Mouse (Mus musculus) adrenal gland, adult (tissue): ENCODE data around the gene Crtap.

Experiments
- DNase-seq, 2 experiments: peaks; one replicate each; pipeline ENCODE4 v3.0.0; 2022 to 2023; ENCODE audit warnings: low spot score in 1 of 2; ENCODE audit not compliant: inconsistent age in 2 of 2

Crtap gene

DNA sequence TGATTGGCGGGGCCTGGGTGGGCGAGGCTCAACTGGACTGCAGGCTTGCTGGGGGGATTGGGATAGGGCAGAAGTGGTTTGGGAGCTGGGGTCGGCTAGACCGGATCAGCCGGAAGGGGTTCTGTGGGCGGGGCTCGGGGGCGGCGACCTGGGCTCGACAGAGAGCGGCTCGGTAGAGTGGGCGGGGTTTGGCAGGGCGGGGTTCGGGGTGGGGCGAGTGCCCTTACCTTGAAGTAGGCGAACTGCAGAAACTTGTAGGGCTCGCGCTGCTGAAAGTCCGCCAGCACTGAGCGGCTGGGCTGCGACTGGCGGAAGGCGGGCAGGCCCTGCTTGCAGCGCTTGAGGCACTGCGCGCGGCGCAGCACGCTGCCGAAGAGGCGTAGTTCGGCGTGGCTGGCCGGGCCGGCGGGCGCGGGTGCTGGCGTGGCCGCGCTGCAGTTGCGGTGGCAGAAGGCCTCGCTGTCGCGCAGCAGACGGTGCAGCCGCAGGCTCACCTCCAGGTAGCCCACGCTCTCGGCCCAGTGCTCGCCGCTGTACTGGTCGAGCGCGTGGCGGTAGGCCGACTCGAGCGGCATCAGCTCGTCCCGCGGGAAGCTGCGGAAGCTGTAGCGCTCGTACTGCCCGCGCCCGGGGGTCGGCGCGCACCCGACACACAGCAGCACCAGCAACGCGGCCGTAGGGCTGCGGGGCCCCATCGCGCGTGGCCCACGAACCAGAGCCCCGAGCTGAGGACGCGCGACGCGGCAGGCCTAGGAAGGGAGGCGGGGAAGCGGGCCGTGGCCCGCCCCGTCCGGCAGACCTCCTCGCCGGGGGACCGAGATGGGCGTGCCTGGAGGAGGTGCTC is at the start of gene Crtap:
TSS of gene Crtap (minus strand) at position 771 of the 844 bp plus-strand sequence.
- DNase-seq, result peak; percentile 85 to 91

DNA sequence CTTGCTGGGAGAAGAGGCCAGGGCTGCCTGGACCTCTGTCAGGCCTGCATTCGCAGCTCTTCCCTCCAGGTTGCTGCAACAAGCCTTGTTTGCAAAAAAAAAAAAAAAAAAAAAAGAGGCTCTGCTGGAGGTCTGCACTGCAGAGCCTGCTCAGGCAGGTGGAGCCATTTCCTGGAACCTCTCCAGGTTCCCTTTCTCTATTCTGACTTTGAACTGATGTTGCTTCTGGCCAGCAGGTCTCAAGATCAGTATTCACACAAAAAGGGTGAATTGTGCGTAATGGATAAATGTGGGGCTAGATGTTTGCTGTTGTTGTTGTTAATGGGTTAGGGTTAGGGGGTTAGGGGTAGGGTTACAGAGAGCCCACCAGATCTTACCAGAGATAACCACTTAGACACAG is 45.2 kb upstream of the Crtap start:
- no peak for DNase-seq

DNA sequence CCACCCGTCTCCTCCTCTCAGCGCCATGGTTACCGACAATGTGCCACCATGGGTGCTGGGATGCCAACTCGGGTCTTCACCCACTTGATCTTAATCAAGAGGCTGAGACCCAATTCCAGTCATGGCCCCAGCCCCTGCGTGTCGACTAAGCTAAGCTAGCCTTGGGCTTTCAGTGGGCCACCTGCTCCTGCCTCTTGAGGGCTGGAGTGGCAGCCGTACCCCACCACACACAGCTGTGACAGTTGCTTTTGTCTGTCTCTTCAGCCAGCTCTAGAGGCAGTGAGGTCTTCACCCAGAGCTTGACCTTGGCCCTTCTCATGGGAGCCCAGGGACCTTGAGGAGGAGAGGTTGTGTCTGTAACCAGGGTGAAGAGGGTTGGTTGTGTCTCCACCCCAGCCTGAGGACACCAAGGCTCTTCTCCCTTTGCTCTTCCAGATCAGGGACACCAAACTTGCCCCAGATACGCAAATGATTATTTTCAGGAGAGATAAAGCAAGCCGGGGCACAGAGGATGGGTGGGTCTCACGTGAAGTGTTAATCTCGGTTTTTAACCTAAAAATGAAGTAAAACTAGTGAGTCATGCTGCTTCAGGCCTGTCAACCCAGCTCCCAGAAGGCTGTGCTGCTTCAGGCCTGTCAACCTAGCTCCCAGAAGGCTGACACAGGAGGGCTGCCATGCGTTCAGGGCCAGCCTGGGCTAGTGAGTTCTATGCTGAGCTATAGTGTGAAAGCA is 37.8 kb upstream of the Crtap start:
- DNase-seq, result no peak

DNA sequence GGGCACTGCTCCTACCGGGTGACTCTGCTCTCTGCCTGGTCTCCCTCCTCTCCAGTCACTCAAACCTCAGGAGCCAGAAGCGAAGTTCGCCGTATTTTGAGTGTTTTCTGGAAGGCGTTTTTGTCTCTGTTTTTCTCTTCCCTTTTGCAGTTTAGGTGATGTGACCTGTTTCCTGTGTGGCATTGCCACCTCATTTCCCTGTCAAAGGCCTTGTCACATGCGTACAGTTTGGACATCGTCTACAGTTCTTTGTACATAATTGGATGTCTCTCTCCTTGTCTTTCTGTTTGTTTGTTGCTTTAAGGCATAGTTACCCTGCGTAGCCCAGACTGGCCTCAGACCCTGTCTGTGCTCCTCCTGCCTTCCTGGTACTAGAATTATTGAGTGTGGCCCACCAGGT is 37.0 kb upstream of the Crtap start:
- no peak for DNase-seq

DNA sequence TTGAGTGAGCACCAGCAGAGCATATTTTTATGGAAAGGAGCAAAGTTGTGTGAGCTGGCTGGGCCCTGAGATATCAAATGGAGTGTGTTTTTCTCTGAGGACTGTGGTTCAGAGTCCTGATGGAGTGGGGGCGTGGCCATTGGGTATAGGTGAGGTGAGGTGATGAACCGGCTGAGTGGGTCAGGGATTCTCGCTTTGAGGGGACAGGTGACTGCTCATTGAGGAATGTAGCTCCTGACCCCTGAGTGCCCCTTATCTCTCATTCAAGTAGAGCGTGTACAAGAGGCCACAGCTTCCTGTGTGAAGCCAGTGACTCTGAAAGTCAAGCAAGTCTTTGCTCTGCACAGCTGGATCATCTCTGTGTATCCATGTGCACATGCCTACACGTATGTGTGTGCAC is 35.7 kb upstream of the Crtap start:
- no peak for DNase-seq

DNA sequence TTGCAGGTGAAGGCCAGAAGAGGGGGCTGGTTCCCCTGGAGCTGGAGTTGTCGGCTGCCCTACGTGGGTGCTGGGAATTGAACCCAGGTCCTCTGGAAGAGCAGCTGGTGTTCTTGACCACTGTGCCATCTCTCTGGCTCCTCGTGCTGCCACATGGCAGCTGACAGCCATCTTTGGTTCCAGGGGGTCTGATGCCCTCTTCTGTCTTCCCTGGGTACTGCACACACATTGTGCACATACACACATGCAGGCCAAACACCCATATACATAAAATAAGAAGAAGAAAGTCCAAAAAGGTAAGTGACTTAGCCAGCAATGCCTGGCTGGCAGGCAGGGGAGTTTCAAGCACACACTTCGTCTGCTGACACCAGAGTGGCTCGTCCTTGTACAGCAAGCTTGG is 35.1 kb upstream of the Crtap start:
- DNase-seq, result no peak

DNA sequence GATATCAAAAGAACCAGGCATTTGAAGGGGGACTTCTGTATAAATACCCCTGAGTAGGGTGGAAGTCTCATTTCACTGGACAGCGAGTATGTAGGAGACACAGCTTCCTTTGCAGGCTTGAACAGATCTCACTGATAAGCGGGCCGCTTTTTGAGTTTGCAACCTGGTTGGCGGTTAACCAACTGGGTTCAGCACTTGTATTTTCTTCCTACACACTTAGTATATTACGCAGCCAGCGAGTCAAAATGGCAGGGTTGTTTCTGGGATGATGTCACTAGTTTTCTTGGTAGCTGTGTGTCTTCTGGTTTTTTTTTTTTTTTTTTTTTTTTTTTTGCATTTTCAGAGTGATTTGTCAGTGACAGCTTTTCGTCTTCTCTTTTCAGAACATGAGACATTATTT is 31.3 kb upstream of the Crtap start:
- DNase-seq, result no peak

DNA sequence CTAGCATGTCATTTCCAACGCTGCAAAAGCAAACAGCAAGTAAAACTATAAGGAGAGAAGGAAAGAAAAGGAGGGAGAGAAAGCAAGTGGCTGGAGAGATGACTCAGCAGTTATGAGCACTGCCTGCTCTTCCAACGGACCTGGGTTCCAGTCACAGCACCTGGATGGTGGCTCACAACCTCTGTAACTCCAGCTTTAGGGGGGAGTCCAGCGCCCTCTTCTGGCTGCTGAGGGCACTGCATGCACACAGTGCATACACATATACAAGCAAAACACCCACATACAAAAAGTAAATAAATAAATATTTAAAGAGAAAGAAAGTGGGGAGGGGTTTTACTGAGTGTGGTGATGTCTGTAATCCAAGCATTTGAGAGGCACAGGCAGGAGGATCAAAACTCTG is 30.6 kb upstream of the Crtap start:
- no peak for DNase-seq

DNA sequence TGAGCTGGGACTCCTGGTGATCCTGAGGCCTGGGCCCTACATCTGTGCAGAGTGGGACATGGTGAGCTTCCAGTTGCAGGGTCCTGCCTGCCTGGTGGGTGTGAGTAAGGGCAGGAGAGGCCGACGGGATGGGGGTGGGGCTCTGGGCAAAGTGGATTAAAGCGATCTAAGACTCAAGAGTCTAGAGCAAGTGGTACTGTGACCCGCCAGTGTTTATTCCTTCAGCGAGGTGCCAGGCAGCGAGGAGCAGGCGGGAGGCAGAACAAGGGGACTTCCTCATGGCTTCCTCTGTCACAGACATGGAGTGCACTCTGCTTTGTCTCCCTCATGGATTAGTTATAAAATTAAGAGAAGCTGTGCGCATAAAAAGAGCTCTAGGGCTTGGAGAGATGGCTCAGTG is 30.0 kb upstream of the Crtap start:
- DNase-seq, result no peak

DNA sequence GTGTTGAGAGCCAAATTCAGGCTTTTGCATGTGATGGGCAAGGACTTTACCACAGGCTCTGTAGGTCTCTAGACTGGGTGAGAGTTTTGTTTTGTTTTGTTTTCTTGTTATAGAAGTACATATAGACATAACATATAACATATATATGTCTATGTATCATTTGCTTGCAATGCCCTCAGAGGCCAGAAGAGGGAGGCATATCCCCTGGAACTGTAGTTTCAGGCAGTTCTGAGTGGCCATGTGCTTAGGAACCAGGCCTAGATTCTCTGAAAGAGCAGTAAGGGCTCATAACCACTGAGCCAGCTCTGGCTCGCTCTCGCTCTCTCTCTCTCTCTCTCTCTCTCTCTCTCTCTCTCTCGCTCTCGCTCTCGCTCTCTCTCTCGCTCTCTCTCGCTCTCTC is 27.7 kb upstream of the Crtap start:
- peak in 1 of 2 experiments; percentile 70 for DNase-seq

DNA sequence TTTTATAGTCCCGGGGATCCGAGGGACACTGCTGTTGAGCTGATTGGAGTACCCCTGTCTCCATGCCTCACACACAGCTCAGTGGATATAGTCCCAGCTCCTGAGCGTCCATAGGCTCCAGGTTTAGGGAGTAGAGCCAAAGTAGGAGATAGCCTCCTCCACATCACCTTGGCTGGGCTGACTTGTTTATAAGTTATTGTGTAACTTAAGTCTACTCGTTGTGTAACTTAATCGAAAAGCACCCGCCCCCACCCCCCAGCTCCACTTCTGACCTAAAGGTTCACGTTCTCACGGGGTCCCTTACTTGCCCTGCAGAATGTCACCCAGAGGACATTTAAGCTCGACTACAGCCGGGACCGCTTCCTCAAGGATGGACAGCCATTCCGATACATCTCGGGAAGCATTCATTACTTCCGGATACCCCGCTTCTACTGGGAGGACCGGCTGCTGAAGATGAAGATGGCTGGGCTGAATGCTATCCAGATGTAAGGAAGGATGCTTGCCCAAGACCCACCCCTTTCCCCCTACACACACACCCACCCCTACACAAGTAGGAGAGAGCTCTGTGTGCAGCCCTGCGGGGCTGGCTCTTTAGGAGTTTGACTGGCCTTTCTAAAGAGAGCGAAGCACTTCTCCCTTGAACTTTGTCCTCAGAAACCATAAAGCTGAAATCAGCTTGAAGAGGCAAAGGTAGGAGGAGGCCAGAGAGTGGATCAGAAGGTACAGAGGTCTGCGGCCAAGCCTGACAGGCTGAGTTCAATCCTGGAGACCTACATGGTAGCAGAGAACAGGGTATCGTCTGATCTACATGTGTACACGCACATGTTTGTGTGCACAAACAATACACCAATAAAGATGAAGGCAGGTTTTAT is 26.4 kb upstream of the Crtap start:
- no peak for DNase-seq

DNA sequence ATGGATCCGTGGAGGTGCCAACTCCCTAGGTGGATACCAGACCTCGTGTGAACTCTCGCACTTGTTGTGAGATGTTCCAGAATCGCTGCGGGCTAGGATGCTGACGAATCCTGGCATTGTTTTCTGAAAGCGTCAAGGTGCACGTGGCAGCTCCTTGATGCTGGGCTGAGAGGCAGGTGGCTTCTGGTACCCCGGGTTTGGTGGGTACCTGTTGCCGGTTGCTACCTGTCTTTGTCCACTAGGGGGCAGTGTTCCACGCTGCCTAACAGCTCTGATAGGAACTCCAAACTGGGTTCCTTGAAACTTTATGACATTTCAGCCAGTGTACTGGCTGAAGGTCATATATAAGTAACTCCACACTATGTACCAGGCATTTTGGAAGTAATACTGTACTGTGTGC is 25.2 kb upstream of the Crtap start:
- peak; percentile 31 to 72 for DNase-seq

DNA sequence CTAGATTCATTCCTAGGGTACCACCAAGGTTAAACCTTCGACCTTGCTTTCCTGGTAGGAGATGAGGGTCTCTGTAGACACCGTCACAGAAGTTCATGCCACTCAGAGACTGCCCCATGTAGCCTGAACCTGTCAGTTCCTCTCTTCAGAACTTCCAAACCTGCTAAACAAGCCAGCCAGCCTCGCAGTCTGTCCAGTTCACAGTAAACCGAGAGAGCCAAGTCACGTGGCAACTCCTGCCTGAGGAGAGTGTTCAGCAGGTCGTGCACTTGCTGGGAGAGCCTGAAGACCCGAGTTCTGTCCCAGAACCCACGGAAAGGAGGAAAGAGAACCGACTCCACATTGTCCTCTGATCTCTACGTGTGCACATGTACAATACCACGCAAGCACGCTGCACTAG is 23.4 kb upstream of the Crtap start:
- no peak for DNase-seq

DNA sequence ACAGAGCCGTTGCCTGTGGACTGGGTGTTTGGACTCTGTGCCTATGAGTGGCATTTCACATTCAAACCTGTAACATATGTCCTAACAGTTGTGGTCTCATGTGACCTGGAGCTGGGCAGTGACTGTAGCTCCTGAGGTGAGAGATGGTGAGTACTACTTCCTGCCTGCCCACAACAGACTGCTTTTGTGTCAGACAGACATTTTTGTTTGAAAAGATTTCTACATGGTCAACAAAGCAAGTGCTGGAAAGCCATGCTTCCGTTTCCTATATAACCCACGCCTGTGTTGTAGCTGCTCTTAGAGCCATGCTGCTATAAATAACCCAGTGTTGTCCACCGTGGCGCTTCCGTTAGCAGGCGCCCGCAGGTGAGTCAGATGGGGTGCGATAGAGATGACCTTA is 21.9 kb upstream of the Crtap start:
- DNase-seq, result no peak

DNA sequence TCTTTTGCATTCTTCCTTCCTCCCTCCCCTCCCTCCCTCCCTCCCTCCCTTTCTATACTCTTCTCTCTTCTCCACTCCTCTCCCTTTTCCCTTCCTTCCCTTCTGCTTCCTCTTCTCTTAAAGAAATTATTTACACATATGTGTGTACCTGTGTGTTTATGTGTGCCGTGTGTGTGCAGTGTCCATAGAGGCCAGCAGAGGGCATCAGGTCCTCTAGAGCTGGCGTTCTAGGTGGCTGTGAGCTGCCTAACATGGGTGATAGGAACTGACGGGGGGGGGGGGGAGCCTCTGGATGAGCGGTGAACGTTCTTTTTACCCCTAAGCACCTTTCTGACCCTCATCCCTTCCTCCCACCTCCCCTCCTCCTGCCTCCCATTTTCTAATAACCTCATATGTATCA is 20.8 kb upstream of the Crtap start:
- no peak for DNase-seq

DNA sequence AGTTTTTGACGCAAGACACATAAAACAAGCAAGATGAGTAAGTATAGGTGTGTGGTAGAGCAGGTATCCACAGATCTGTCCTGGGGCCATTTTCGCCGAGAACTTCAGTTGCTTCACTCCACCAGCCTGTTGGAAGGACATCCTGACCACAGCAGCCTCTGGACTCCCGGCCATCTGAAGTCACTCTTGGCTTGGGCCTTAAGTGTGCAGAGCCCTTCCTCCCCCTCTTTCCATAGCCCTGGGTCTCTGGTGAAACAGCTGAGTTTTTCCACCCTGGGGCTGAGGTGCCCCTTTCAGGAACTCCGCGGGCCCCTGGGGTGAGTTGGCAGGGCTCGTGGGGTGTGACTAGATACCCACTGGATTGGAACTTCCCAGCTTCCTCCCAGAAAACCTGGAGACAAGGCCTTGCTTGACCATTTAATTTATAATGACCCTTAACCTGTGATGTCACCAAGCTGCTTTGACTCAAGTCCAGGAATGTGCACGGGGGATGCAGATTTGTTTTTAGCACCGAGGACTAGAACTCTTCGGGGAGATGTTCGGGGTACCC is 19.9 kb upstream of the Crtap start:
- DNase-seq, result no peak

DNA sequence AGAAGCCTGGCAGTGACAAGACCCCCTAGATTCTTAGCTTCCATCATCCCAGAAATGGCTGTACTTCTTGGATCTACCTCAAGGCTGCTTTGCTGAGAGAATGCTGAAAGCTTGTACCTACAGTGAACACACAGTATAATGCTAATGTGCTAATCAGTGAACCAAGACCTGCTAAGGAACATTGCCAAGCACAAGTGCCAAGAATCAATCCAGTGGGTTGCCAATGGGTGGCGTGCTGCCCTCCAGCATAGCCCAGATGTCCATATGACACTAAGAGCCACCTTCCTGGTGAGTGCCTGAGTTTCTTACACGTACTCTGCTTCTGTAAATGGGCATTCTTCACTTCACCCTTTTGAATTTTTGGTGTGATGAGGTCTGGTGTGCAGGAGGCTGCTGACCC is 17.2 kb upstream of the Crtap start:
- DNase-seq, result no peak

DNA sequence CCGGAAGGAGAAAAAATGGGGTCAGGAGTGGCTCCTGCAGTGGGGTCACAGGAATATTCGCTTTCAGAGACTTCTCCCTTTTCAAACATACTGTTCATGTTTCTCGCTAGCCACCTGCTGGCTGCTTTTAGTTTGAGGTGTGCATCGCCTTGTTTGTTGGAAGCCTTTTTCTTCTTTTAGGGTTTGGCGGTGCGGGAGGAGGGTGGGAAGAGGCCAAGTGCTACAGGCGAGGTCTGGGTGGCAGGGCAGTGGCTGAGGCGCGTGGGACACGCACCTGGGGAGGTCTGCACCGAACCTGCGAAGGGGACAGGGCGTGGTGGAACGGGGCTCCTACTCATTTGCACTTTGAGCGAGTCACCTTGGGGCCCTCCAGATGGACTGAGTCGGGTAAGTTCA is 11.2 kb upstream of the Crtap start:
- no peak for DNase-seq

DNA sequence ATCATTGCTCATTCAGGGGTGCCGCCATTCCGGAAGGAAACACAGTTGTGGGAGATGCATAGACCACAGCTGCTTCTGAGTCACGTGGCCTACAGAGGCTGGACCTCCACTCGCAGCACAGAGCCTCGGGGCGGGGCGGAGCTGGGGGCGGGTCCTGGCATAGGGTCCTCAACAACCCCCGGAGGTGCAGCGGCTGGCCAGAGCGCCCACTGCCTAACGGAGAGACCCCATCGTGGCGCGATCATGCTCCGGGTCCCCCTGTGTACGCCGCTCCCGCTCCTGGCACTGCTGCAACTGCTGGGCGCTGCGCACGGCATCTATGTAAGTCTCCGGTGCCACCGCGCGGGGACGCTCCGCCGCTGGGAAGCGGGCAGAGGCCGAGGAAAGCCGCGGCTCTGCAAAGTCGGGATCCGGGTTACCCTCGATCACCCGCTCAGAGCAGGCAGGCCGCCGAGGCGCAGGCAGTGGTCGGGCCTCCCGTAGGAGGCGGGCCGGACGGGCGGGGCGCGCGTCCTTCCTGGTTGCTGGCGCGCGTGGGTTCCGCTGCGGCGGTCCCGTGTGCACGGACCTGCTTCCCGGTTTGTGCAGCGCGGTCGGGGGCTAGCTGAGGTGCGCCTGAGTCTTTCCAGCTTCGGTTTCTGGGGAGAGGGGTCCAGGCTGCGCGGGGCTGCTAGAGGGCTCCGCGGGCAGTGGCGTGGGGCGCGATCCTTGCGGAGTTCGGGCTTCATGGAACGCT is 10.6 kb upstream of the Crtap start, which contains the start of the genes Glb1 and Tmppe:
TSS of gene Glb1 (plus strand) at position 128 of the 736 bp plus-strand sequence.
TSS of gene Tmppe (plus strand) at position 157 of the 736 bp plus-strand sequence.
- peak; percentile 88 to 95 for DNase-seq

DNA sequence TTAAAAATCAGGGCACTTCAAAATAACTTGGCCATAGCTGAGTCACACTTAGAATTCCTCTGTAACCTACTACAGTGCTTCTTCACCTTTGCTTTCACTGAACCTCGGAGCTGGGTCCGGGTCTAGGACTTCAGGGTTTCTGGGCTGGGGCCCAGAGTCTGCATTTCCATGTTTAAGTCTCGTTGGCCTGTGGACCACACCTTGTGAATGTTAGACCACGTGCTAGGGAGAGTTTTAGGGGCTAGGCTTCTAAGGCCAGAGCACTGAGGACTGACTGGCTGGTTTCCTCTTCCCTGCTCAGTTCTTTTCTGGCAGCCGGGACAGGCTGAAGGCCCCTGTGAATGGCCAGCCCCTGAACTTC is 10.1 kb upstream of the Crtap start:
- DNase-seq, result no peak

DNA sequence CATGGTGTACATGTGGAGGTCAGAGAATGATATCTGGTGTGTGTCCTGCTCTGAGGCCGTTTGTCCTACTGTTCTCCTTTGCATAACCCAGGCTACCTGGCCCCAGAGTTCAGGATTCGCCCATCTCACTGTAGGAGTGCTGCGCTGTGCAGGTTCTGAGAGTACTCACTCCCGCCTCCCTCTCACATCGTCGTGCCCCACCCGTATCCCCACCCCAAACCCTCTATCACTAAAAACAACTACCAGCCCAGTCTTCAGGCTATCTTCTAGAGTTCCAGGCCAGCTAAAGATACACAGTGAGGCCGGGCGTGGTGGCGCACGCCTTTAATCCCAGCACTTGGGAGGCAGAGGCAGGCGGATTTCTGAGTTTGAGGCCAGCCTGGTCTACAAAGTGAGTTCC is 9.2 kb upstream of the Crtap start:
- no peak for DNase-seq
